Mouse (Mus musculus): ENCODE measurements around the gene Smndc1. TPM values are rescaled to one million over a fixed set of nuclear protein-coding genes. Genes with fewer than 3 reads are reported as not detected.

Smndc1 gene
- polyA plus RNA-seq (2014; fragmentation: Nextera tagmentation; extraction: Ambion mirVana) = 38.4 and 40.0 TPM in 2 replicates

- Histone ChIP-seq H3K27ac (ENCODE audit: low read depth, low read length) (peak within 1 kb of the TSS; percentile 98), H3K9me3 (replicated peaks; ENCODE audit: control insufficient read depth, low read length) (no peaks in the 10 kb centered on the region), H3K9ac (ENCODE audit: low read depth, low read length) (peak within 1 kb of the TSS; percentile 99), H3K27me3 (ENCODE audit: control insufficient read depth, insufficient read depth, low read length) (no peaks in the 10 kb centered on the region), H3K4me3 (ENCODE audit: low read depth, low read length) (peak within 1 kb of the TSS; percentile 85), H3K4me1 (ENCODE audit: control insufficient read depth, insufficient read depth, low read length) (peaks cover 4% of the 10 kb centered on the region), H3K4me2 (peak within 1 kb of the TSS; percentile 81), H3K36me3 (ENCODE audit: control insufficient read depth, insufficient read depth, low read length) (no peaks in the 10 kb centered on the region; the same call in 1 of the 2 replicates)
- under 1% methylated on average over 48 of the region's 48 CpGs for WGBS (ENCODE audit: insufficient replicate concordance)
- ATAC-seq (replicated peaks; ENCODE audit: insufficient number of reproducible peaks, low FRiP score, low TSS enrichment) = peak; percentile 98
Measured at GRCm38 (mm10) chr19:53390495-53391007, at the start of gene Smndc1. Smndc1 (minus strand) TSS chr19:53390578.

- no peaks in the 10 kb centered on the region for H3K9me3 ChIP-seq (replicated peaks; ENCODE audit: control insufficient read depth, low read length)
- H3K27ac ChIP-seq (ENCODE audit: low read depth, low read length) = no peak overlapping the region
- no peak overlapping the region for H3K9ac ChIP-seq (ENCODE audit: low read depth, low read length)
- H3K36me3 ChIP-seq (ENCODE audit: control insufficient read depth, insufficient read depth, low read length) = no peaks in the 10 kb centered on the region
- H3K4me3 ChIP-seq (ENCODE audit: low read depth, low read length) = no peak overlapping the region
- WGBS (ENCODE audit: insufficient replicate concordance) = 54% methylated on average over 7 of the region's 7 CpGs
- H3K4me1 ChIP-seq (ENCODE audit: control insufficient read depth, insufficient read depth, low read length) = peaks cover 22% of the 10 kb centered on the region
- no peak overlapping the region for H3K4me2 ChIP-seq
- no peak for ATAC-seq (replicated peaks; ENCODE audit: insufficient number of reproducible peaks, low FRiP score, low TSS enrichment)
- H3K27me3 ChIP-seq (ENCODE audit: control insufficient read depth, insufficient read depth, low read length) = no peaks in the 10 kb centered on the region
Measured at GRCm38 (mm10) chr19:53439340-53439739, 49.0 kb upstream of the Smndc1 start.

GRCm38 (mm10) chr19:53437991-53438390, 47.6 kb upstream of the Smndc1 start:
- Histone ChIP-seq H3K36me3 (ENCODE audit: control insufficient read depth, insufficient read depth, low read length) (no peaks in the 10 kb centered on the region), H3K9me3 (replicated peaks; ENCODE audit: control insufficient read depth, low read length) (no peaks in the 10 kb centered on the region), H3K4me3 (ENCODE audit: low read depth, low read length) (no peak overlapping the region), H3K9ac (ENCODE audit: low read depth, low read length) (no peak overlapping the region), H3K4me2 (no peak overlapping the region), H3K27me3 (ENCODE audit: control insufficient read depth, insufficient read depth, low read length) (no peaks in the 10 kb centered on the region), H3K27ac (ENCODE audit: low read depth, low read length) (peak overlapping the region; percentile 23), H3K4me1 (ENCODE audit: control insufficient read depth, insufficient read depth, low read length) (peaks cover 22% of the 10 kb centered on the region)
- WGBS (ENCODE audit: insufficient replicate concordance) = 76% methylated on average over 8 of the region's 8 CpGs
- no peak for ATAC-seq (replicated peaks; ENCODE audit: insufficient number of reproducible peaks, low FRiP score, low TSS enrichment)

GRCm38 (mm10) chr19:53437311-53437958, 47.1 kb upstream of the Smndc1 start:
- Histone ChIP-seq H3K27ac (ENCODE audit: low read depth, low read length) (peak overlapping the region; percentile 23), H3K4me3 (ENCODE audit: low read depth, low read length) (no peak overlapping the region), H3K9me3 (replicated peaks; ENCODE audit: control insufficient read depth, low read length) (no peaks in the 10 kb centered on the region), H3K4me2 (no peak overlapping the region), H3K36me3 (ENCODE audit: control insufficient read depth, insufficient read depth, low read length) (no peaks in the 10 kb centered on the region), H3K9ac (ENCODE audit: low read depth, low read length) (no peak overlapping the region), H3K4me1 (ENCODE audit: control insufficient read depth, insufficient read depth, low read length) (peaks cover 22% of the 10 kb centered on the region), H3K27me3 (ENCODE audit: control insufficient read depth, insufficient read depth, low read length) (no peaks in the 10 kb centered on the region)
- 12% methylated on average over 8 of the region's 8 CpGs for WGBS (ENCODE audit: insufficient replicate concordance)
- 0 out of 2 replicates have a peak, but pooled peaks have one; percentile 25 for ATAC-seq (replicated peaks; ENCODE audit: insufficient number of reproducible peaks, low FRiP score, low TSS enrichment)

- Histone ChIP-seq H3K27ac (ENCODE audit: low read depth, low read length) (no peak overlapping the region), H3K36me3 (ENCODE audit: control insufficient read depth, insufficient read depth, low read length) (no peaks in the 10 kb centered on the region), H3K9me3 (replicated peaks; ENCODE audit: control insufficient read depth, low read length) (no peaks in the 10 kb centered on the region), H3K4me2 (no peak overlapping the region), H3K4me1 (ENCODE audit: control insufficient read depth, insufficient read depth, low read length) (peaks cover 14% of the 10 kb centered on the region), H3K27me3 (ENCODE audit: control insufficient read depth, insufficient read depth, low read length) (no peaks in the 10 kb centered on the region), H3K4me3 (ENCODE audit: low read depth, low read length) (no peak overlapping the region), H3K9ac (ENCODE audit: low read depth, low read length) (no peak overlapping the region)
- WGBS (ENCODE audit: insufficient replicate concordance) = 65% methylated on average over 10 of the region's 10 CpGs
- ATAC-seq (replicated peaks; ENCODE audit: insufficient number of reproducible peaks, low FRiP score, low TSS enrichment) = no peak
Measured at GRCm38 (mm10) chr19:53433949-53434689, 43.7 kb upstream of the Smndc1 start.

- ATAC-seq (replicated peaks; ENCODE audit: insufficient number of reproducible peaks, low FRiP score, low TSS enrichment) = no peak
- Histone ChIP-seq H3K4me3 (ENCODE audit: low read depth, low read length) (no peak overlapping the region), H3K36me3 (ENCODE audit: control insufficient read depth, insufficient read depth, low read length) (no peaks in the 10 kb centered on the region), H3K27me3 (ENCODE audit: control insufficient read depth, insufficient read depth, low read length) (no peaks in the 10 kb centered on the region), H3K4me2 (no peak overlapping the region), H3K9ac (ENCODE audit: low read depth, low read length) (no peak overlapping the region), H3K4me1 (ENCODE audit: control insufficient read depth, insufficient read depth, low read length) (peaks cover 13% of the 10 kb centered on the region), H3K9me3 (replicated peaks; ENCODE audit: control insufficient read depth, low read length) (no peaks in the 10 kb centered on the region), H3K27ac (ENCODE audit: low read depth, low read length) (no peak overlapping the region)
- 77% methylated on average over 11 of the region's 11 CpGs for WGBS (ENCODE audit: insufficient replicate concordance)
Measured at GRCm38 (mm10) chr19:53431003-53431402, 40.6 kb upstream of the Smndc1 start.

- Histone ChIP-seq H3K9me3 (replicated peaks; ENCODE audit: control insufficient read depth, low read length) (no peaks in the 10 kb centered on the region), H3K36me3 (ENCODE audit: control insufficient read depth, insufficient read depth, low read length) (no peaks in the 10 kb centered on the region), H3K4me1 (ENCODE audit: control insufficient read depth, insufficient read depth, low read length) (peaks cover 13% of the 10 kb centered on the region), H3K9ac (ENCODE audit: low read depth, low read length) (no peak overlapping the region), H3K27me3 (ENCODE audit: control insufficient read depth, insufficient read depth, low read length) (no peaks in the 10 kb centered on the region), H3K4me2 (no peak overlapping the region), H3K27ac (ENCODE audit: low read depth, low read length) (no peak overlapping the region), H3K4me3 (ENCODE audit: low read depth, low read length) (no peak overlapping the region)
- 62% methylated on average over 9 of the region's 9 CpGs for WGBS (ENCODE audit: insufficient replicate concordance)
- no peak for ATAC-seq (replicated peaks; ENCODE audit: insufficient number of reproducible peaks, low FRiP score, low TSS enrichment)
Measured at GRCm38 (mm10) chr19:53430356-53430755, 40.0 kb upstream of the Smndc1 start.

GRCm38 (mm10) chr19:53427817-53428216, 37.4 kb upstream of the Smndc1 start:
- no peak overlapping the region for H3K4me3 ChIP-seq (ENCODE audit: low read depth, low read length)
- H3K4me2 ChIP-seq = no peak overlapping the region
- H3K4me1 ChIP-seq (ENCODE audit: control insufficient read depth, insufficient read depth, low read length) = peaks cover 26% of the 10 kb centered on the region
- ATAC-seq (replicated peaks; ENCODE audit: insufficient number of reproducible peaks, low FRiP score, low TSS enrichment) = no peak
- H3K27me3 ChIP-seq (ENCODE audit: control insufficient read depth, insufficient read depth, low read length) = no peaks in the 10 kb centered on the region
- no peaks in the 10 kb centered on the region for H3K9me3 ChIP-seq (replicated peaks; ENCODE audit: control insufficient read depth, low read length)
- WGBS (ENCODE audit: insufficient replicate concordance) = 35% methylated on average over 8 of the region's 8 CpGs
- no peaks in the 10 kb centered on the region for H3K36me3 ChIP-seq (ENCODE audit: control insufficient read depth, insufficient read depth, low read length)
- H3K27ac ChIP-seq (ENCODE audit: low read depth, low read length) = no peak overlapping the region
- no peak overlapping the region for H3K9ac ChIP-seq (ENCODE audit: low read depth, low read length)
